Mouse (Mus musculus): ENCODE results near the gene Fcgrt.
"Not testable (repeated sequence)": the region's sequence is repeated elsewhere in the genome, so short reads cannot be mapped to it uniquely, and the experiment has no call there.

The Fcgrt gene

GRCm38 (mm10) chr7:45110089-45110488 lies 6.4 kb upstream of the Fcgrt start:
- not testable (repeated sequence) for DNase-seq (ENCODE audit: low spot score in 2 of 2)

GRCm38 (mm10) chr7:45107052-45107645 lies 3.5 kb upstream of the Fcgrt start:
- DNase-seq (ENCODE audit: low spot score in 2 of 2): no peak

GRCm38 (mm10) chr7:45106441-45106840 lies 2.8 kb upstream of the Fcgrt start:
- DNase-seq (ENCODE audit: low spot score in 2 of 2): no peak

GRCm38 (mm10) chr7:45105491-45105890 lies 1.8 kb upstream of the Fcgrt start:
- no peak for DNase-seq (ENCODE audit: low spot score in 2 of 2)

- no peak for DNase-seq (ENCODE audit: low spot score in 2 of 2)
Observed at GRCm38 (mm10) chr7:45104941-45105340, 1.3 kb upstream of the Fcgrt start.

- no peak for DNase-seq (ENCODE audit: low spot score in 2 of 2)
Observed at GRCm38 (mm10) chr7:45102940-45103585, 588 bp downstream of the Fcgrt start.

- DNase-seq (ENCODE audit: low spot score in 2 of 2): no peak
Observed at GRCm38 (mm10) chr7:45102441-45102840, 1.2 kb downstream of the Fcgrt start.

- DNase-seq (ENCODE audit: low spot score in 2 of 2): no peak
Observed at GRCm38 (mm10) chr7:45100046-45100445, 3.6 kb downstream of the Fcgrt start.

- DNase-seq (ENCODE audit: low spot score in 2 of 2): no peak
Observed at GRCm38 (mm10) chr7:45098541-45099240, 5.0 kb downstream of the Fcgrt start.

- DNase-seq (ENCODE audit: low spot score in 2 of 2): no peak
Observed at GRCm38 (mm10) chr7:45097479-45097878, 6.2 kb downstream of the Fcgrt start.

GRCm38 (mm10) chr7:45095965-45096364 lies 7.7 kb downstream of the Fcgrt start:
- DNase-seq (ENCODE audit: low spot score in 2 of 2): not testable (repeated sequence)

GRCm38 (mm10) chr7:45095367-45095766 lies 8.3 kb downstream of the Fcgrt start:
- DNase-seq (ENCODE audit: low spot score in 2 of 2): no peak

- DNase-seq (ENCODE audit: low spot score in 2 of 2): no peak
Observed at GRCm38 (mm10) chr7:45094121-45094520, 9.5 kb downstream of the Fcgrt start.

- DNase-seq (ENCODE audit: low spot score in 2 of 2): no peak
Observed at GRCm38 (mm10) chr7:45093516-45093905, 10.1 kb downstream of the Fcgrt start.

- DNase-seq (ENCODE audit: low spot score in 2 of 2): no peak
Observed at GRCm38 (mm10) chr7:45092828-45093515, 10.7 kb downstream of the Fcgrt start.

GRCm38 (mm10) chr7:45092048-45092447 lies 11.6 kb downstream of the Fcgrt start, which contains the start of gene Rcn3:
TSS of gene Rcn3 (minus strand) at chr7:45092221.
- DNase-seq (ENCODE audit: low spot score in 2 of 2): peak; percentile 66 to 70

- DNase-seq (ENCODE audit: low spot score in 2 of 2): no peak
Observed at GRCm38 (mm10) chr7:45091001-45091990, 12.4 kb downstream of the Fcgrt start.

- DNase-seq (ENCODE audit: low spot score in 2 of 2): no peak
Observed at GRCm38 (mm10) chr7:45090251-45090977, 13.2 kb downstream of the Fcgrt start.

GRCm38 (mm10) chr7:45088597-45088996 lies 15.1 kb downstream of the Fcgrt start:
- no peak for DNase-seq (ENCODE audit: low spot score in 2 of 2)

- no peak for DNase-seq (ENCODE audit: low spot score in 2 of 2)
Observed at GRCm38 (mm10) chr7:45086084-45086483, 17.6 kb downstream of the Fcgrt start.
